Mouse (Mus musculus) midbrain, embryonic 11.5 days (tissue): ENCODE data around the gene Nxn. TPM values are rescaled to one million over a fixed set of nuclear protein-coding genes. Genes with fewer than 3 reads are reported as not detected.

Experiments used
- ATAC-seq: fragments of 200-750 bp; cut with Nextera tagmentation; 2 replicates; pipeline ENCODE4 v1.8.0; 2017; ENCODE audit warnings: moderate TSS enrichment, moderate library complexity; ENCODE audit not compliant: low FRiP score
- DNase-seq: peaks from one replicate; pipeline ENCODE4 v3.0.0; 2015; ENCODE audit warnings: low spot score; ENCODE audit errors: missing footprints
- H3K27ac ChIP-seq: fragments of 300-500 bp; sonication (generic); 2 replicates; pipeline ENCODE4 v1.5.1; 2014; ENCODE audit warnings: low read depth, low read length
- H3K27me3 ChIP-seq: fragments of 300-500 bp; sonication (generic); 2 replicates; pipeline ENCODE4 v1.6.1; 2014; ENCODE audit warnings: mild to moderate bottlenecking, low read length, moderate library complexity, mixed read lengths; ENCODE audit not compliant: control insufficient read depth, insufficient read depth
- H3K36me3 ChIP-seq: fragments of 300-500 bp; sonication (generic); 2 replicates; pipeline ENCODE4 v1.6.1; 2014; ENCODE audit warnings: mild to moderate bottlenecking, low read length, moderate library complexity, mixed read lengths; ENCODE audit not compliant: control insufficient read depth, insufficient read depth
- H3K4me1 ChIP-seq: fragments of 300-500 bp; sonication (generic); 2 replicates; pipeline ENCODE4 v1.6.1; 2014; ENCODE audit warnings: low read length; ENCODE audit not compliant: control insufficient read depth, insufficient read depth
- H3K4me2 ChIP-seq: fragments of 300-500 bp; sonication (generic); 2 replicates; pipeline ENCODE4 v1.6.1; 2014; ENCODE audit warnings: mild to moderate bottlenecking, moderate library complexity
- H3K4me3 ChIP-seq: fragments of 300-500 bp; sonication (generic); 2 replicates; pipeline ENCODE4 v1.5.1; 2014; ENCODE audit warnings: low read depth, low read length
- H3K9ac ChIP-seq: fragments of 300-500 bp; sonication (generic); 2 replicates; pipeline ENCODE4 v1.6.1; 2014; ENCODE audit warnings: low read length
- H3K9me3 ChIP-seq: fragments of 300-500 bp; sonication (generic); 2 replicates; pipeline ENCODE4 v1.6.1; 2016; ENCODE audit warnings: low read length; ENCODE audit not compliant: control insufficient read depth
- WGBS: fragments of 180-500 bp; shearing (Covaris S2); extraction: QIAGEN DNeasy Blood & Tissue Kit; methylation state at CpG from one replicate; pipeline ENCODE4 v1.1.7; 2014; 5-methylcytosine and 5-hydroxymethylcytosine counted together
- polyA plus RNA-seq: library from polyadenylated mRNA; unstranded; fragments of >200 nt; fragmentation: Nextera tagmentation; extraction: Ambion mirVana; gene quantifications from 2 replicates; pipeline ENCODE4 v1.2.1, GENCODE M21; 2014

Nxn gene
- polyA plus RNA-seq, 1 experiment from 2014 or later, result 51.3 TPM

DNA sequence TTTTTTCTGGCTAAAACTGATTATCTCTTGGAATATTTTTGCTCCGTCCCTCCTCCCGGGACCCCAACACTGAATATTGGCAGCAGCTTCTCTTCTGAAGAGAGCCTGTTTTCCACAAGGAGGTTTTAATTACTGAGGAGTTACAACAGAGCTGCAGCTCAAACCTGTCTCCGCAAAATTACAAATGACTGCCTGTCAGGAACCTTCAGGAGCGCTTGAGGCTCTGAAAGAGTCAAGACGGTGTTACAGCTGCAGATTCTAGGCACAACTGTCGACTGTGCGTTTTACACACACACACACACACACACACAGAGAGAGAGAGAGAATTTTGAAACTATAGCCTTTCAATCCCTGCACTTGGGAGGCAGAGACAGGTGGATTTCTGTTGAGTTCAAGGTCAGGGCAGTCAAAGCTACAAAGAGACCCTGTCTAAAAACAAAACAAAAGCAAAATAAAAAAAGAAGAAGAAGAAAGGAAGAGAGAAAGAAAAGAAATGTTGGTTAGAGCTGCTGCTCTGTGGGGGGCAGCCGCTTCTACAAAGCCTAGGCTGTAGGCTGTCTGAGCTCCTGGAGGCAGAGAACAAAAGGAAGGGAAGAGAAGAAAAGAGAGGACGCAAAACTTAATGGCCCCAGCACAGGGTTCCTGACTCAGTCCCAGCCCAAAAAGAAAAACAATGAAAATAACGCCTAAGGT, 47.9 kb downstream of the Nxn start:
- DNase-seq, result peak; percentile 89
- ATAC-seq, result peak; percentile 54; the same call in 1 of the 2 replicates
- no peak overlapping the region for H3K9ac ChIP-seq

DNA sequence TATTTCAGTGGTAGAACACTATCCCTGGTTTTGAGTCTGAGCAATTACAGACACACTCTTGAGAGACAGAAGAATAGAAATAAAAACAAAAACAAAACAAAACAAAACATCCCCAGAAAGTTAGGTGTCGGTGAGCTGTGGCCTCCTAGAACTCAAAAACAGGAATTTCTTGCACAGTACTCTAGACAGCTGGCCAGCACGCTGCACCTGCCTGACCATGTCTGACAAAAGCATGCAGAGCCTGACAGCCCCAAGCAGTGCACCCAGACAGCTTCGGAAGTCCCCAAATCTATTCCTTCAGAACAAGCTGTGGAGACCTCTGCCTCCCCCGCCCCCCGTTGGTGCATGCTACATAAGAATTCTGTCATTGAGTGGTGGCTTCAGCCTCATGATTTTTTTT, 49.1 kb downstream of the Nxn start:
- Histone ChIP-seq H3K4me3 (no peak overlapping the region), H3K9me3 (no peaks in the 10 kb centered on the region), H3K9ac (0 out of 2 replicates have a peak overlapping the region, but pooled peaks have one; percentile 20), H3K27me3 (no peaks in the 10 kb centered on the region), H3K36me3 (no peaks in the 10 kb centered on the region), H3K4me2 (no peak overlapping the region), H3K27ac (peak overlapping the region; percentile 59; the same call in 1 of the 2 replicates), H3K4me1 (peaks cover 50% of the 10 kb centered on the region)
- DNase-seq (no peak), ATAC-seq (no peak)
- WGBS, result 61% methylated on average over 5 of the region's 5 CpGs

More for the DNA sequence above, 47.9 kb downstream of the Nxn start:
- Histone ChIP-seq H3K9me3 (no peaks in the 10 kb centered on the region), H3K27ac (peak overlapping the region; percentile 40), H3K27me3 (no peaks in the 10 kb centered on the region), H3K36me3 (no peaks in the 10 kb centered on the region), H3K4me2 (no peak overlapping the region), H3K4me3 (no peak overlapping the region), H3K4me1 (peaks cover 50% of the 10 kb centered on the region)
- 15% methylated on average over 10 of the region's 10 CpGs for WGBS

DNA sequence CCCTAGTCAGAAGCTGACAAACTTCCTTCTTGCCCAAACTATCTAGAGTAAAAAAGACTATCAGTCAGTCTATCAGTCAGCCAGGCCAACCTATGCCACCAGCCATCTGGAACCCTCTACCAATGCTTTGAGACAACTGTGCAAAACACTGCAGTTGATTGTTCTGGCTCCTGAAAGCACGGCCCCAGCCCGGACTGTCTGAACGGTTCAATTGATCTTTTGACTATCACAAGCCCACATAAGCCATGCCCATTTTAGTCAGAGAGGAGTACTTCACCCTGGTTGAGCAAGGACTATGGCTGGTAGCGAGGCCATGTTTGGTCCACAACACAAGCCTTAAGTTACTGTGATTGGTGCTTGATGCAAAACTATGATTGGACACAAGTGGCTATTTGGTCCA, 51.4 kb downstream of the Nxn start:
- Histone ChIP-seq H3K4me3 (no peak overlapping the region), H3K36me3 (no peaks in the 10 kb centered on the region), H3K9me3 (no peaks in the 10 kb centered on the region), H3K4me1 (peaks cover 44% of the 10 kb centered on the region), H3K4me2 (no peak overlapping the region), H3K9ac (no peak overlapping the region), H3K27ac (no peak overlapping the region), H3K27me3 (no peaks in the 10 kb centered on the region)
- ATAC-seq (no peak), DNase-seq (peak; percentile 79)
- WGBS, result 57% methylated on average over 4 of the region's 4 CpGs

DNA sequence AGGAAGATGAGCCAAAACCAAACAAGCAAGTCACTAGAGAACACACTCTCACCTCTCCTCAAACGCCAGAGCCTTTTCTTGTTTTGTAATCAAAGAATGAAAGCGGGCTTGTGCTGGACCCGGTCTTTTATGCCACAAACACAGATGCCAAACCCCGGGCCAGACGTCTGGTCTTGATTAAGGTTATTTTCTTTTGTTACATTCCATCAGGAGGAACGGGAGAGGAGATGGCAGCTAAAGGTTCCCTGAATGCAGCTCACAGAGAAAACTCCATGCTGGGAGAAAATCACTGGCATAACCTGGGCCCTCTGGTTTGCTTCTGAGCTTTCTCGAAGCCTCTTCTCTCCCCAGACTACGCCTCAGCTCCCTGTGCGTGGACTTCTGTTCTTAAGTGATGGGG, 55.9 kb downstream of the Nxn start:
- Histone ChIP-seq H3K9ac (no peak overlapping the region), H3K36me3 (no peaks in the 10 kb centered on the region), H3K4me3 (no peak overlapping the region), H3K4me2 (no peak overlapping the region), H3K4me1 (peaks cover 5% of the 10 kb centered on the region; the same call in 1 of the 2 replicates), H3K27ac (no peak overlapping the region), H3K27me3 (no peaks in the 10 kb centered on the region), H3K9me3 (no peaks in the 10 kb centered on the region)
- ATAC-seq, result no peak
- peak; percentile 86 for DNase-seq
- WGBS, result 64% methylated on average over 9 of the region's 9 CpGs

DNA sequence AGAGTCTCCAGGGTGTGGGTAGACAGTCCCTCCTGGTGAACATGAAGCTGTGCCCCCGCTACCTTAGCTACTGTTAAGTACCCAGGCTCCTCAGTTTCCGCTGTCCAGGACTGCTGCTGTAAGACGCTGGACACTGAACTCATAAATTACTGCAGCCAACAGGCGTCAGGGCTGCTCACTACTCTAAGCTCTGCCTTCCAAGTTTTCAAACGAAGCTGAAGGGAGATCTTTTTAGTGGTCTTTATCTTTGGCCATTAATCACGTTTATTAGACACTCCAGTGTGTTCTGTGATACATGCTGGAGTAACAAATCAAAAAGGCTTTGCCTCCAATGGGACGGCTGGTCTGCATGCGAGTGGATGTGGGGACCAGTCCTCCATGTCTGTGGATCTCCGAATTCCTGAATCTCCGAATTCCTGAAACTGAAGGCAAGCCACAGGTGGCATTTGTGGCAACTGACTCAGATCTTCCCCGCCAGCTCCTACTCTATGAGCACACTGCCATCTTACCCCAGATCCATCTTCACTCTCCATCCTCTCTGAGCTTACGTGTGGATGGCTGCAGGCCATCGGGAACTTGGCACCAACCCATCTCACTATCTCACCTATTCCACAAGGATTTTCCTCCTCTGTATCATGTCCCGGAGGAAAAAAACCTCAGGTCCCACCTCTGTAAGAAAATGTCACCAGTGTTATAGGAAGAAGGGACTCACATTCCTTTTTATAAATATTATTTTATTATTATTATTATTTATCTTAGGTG, 56.9 kb downstream of the Nxn start:
- 0 out of 2 replicates have a peak, but pooled peaks cover 2% of the 10 kb centered on the region for H3K4me1 ChIP-seq
- no peak overlapping the region for H3K4me2 ChIP-seq
- ATAC-seq (no peak), DNase-seq (peak; percentile 79)
- H3K27me3 ChIP-seq, result no peaks in the 10 kb centered on the region
- 82% methylated on average over 14 of the region's 14 CpGs for WGBS
- H3K9ac ChIP-seq, result no peak overlapping the region
- no peak overlapping the region for H3K27ac ChIP-seq
- H3K36me3 ChIP-seq, result no peaks in the 10 kb centered on the region
- no peaks in the 10 kb centered on the region for H3K9me3 ChIP-seq
- H3K4me3 ChIP-seq, result no peak overlapping the region

DNA sequence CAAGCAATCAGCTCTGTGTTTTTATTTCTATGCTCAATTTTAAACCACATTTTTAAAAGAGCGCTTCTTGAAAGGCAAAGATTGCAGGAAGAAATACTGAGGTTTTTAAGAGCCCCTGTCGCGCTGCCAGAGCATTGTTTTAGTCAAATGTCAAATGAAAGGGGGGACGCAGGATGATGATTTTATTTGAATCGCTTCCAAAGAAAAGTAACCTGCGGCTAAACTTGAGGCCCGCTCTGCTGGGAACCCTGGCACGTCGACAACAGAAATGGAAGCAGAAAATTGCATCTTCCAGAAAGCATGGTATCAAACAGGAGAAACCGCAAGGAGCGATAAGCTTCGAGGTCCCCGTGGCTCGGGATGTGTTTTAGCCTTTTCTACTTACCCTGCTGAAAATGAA, 57.8 kb downstream of the Nxn start:
- no peak overlapping the region for H3K4me3 ChIP-seq
- H3K9ac ChIP-seq, result no peak overlapping the region
- DNase-seq (no peak), ATAC-seq (no peak)
- no peaks in the 10 kb centered on the region for H3K9me3 ChIP-seq
- no peak overlapping the region for H3K4me2 ChIP-seq
- H3K36me3 ChIP-seq, result no peaks in the 10 kb centered on the region
- 0 out of 2 replicates have a peak, but pooled peaks cover 2% of the 10 kb centered on the region for H3K4me1 ChIP-seq
- 81% methylated on average over 14 of the region's 14 CpGs for WGBS
- H3K27ac ChIP-seq, result no peak overlapping the region
- no peaks in the 10 kb centered on the region for H3K27me3 ChIP-seq

DNA sequence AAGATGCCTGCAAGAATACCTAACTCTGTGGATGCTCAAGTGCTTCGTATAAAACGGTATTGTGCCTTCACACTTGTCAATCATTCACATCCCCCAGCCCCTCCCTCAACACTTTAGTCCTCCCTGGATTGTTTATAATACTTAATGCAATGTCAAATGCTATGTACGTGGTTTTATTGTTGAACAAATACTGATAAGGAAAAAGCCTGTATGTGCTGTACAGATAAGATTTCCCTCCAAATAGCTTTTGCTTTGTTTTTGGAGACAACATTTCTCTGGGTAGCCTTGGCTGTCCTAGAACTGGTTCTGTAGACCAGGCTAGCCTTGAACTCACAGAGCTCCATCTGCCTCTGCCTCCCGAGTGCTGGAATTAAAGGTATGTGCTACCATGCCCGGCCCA, 59.1 kb downstream of the Nxn start:
- DNase-seq (no peak), ATAC-seq (no peak)
- Histone ChIP-seq H3K4me3 (no peak overlapping the region), H3K4me2 (no peak overlapping the region), H3K27ac (no peak overlapping the region), H3K9me3 (no peaks in the 10 kb centered on the region), H3K36me3 (no peaks in the 10 kb centered on the region), H3K27me3 (no peaks in the 10 kb centered on the region), H3K9ac (no peak overlapping the region), H3K4me1 (peaks cover 7% of the 10 kb centered on the region; the same call in 1 of the 2 replicates)
- WGBS, result 83% methylated on average over 5 of the region's 5 CpGs

DNA sequence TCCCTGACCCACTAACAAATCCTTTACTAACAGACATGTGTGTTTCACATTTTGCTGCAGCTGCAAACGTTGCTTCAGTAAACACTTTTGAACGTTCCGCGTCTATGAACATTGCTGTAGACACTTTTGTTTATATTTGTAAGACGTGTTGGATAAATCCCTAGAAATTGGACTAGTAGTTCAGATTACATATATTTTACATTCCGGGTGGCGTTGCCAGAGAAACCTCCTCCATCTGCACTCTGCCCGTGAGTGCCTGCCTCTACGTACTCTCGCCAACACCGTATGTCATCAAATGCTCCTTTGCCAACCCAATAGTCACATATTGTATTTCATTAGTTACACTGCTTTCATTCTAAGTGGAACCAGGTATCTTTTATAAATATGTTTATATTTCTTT, 59.8 kb downstream of the Nxn start:
- no peaks in the 10 kb centered on the region for H3K27me3 ChIP-seq

DNA sequence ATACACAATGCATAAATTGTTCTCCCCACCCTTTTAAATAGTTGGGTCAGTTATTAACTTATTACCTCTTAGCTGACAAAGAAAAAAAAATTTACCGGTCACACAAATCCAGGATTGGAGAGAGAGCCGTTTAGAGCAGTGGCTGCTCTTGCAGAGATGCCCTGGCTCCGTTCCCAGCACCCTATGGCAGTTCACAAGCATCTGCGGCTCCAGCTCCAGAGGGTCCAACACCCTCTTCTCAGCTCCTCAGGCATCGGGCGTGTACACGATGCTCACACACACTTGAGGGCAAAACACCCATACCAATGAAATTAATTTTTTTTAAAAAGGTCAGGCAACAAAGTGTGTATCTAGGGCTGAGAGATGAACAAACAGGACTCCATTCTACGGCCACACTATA, 60.3 kb downstream of the Nxn start:
- H3K4me3 ChIP-seq, result no peak overlapping the region
- no peak overlapping the region for H3K9ac ChIP-seq
- H3K9me3 ChIP-seq, result no peaks in the 10 kb centered on the region
- ATAC-seq (no peak), DNase-seq (no peak)
- H3K4me2 ChIP-seq, result no peak overlapping the region
- no peaks in the 10 kb centered on the region for H3K36me3 ChIP-seq
- H3K4me1 ChIP-seq, result peaks cover 7% of the 10 kb centered on the region; the same call in 1 of the 2 replicates
- H3K27ac ChIP-seq, result no peak overlapping the region
- 95% methylated on average over 8 of the region's 8 CpGs for WGBS
- no peaks in the 10 kb centered on the region for H3K27me3 ChIP-seq

More for the DNA sequence above, 59.8 kb downstream of the Nxn start:
- Histone ChIP-seq H3K9me3 (no peaks in the 10 kb centered on the region), H3K4me2 (no peak overlapping the region), H3K9ac (no peak overlapping the region), H3K36me3 (no peaks in the 10 kb centered on the region), H3K27ac (no peak overlapping the region), H3K4me3 (no peak overlapping the region), H3K4me1 (peaks cover 7% of the 10 kb centered on the region; the same call in 1 of the 2 replicates)
- no peak for DNase-seq
- no peak for ATAC-seq
- 87% methylated on average over 11 of the region's 11 CpGs for WGBS
